Mouse (Mus musculus): Measurements from ENCODE around the gene Pomt1.

DNA sequence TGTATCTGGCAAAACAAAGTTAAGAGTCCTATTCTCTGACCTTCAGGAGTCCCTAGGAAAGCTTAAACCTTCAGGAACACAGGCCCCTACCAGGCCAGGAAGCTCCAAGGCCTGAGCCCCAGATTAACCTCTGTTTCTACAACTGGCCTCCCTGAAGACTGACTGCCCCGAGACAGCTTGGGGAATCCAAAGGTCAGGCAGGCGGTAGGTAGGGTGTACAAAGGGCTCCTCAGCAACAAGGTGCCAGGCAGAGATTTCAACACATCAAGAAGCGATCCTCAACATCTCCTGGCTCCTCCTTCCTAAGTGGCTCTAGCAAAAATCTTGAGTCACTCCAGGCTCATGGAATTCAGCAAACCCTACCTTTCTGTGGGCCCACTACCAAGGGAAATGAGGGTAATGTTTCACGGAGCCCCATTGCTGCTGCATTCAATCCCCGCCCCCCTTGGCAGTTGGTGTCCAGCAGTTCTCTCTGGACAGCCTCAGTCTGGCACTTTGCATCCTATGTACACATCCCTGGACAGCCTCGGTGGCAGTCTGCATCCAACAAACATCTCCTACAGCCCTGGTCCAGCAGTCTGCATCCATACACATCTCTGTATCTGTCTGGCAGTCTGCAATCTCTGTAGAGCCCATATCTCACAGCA lies 22.6 kb downstream of the Pomt1 start:
- TF ChIP-seq POLR2A (IDR thresholded peaks at IDR 0.05; ENCODE audit: control insufficient read depth, extremely low read depth, insufficient read depth, low read length, poor library complexity) (no peak), CTCF (IDR thresholded peaks at IDR 0.05; ENCODE audit: borderline replicate concordance, control insufficient read depth, extremely low read depth, insufficient read depth, low read length, poor library complexity) (no peak)
